Mouse (Mus musculus) CH12.LX (cell line): ENCODE data around the gene Gtpbp2. TPM values are rescaled to one million over a fixed set of nuclear protein-coding genes. Genes with fewer than 3 reads are reported as not detected.

Experiments
- DNase-seq: peaks from one replicate; pipeline ENCODE4 v3.0.0-alpha.2; 2013; ENCODE audit errors: extremely low read depth
- H3K27ac ChIP-seq: 2 replicates; pipeline ENCODE4 v1.5.1; 2012; ENCODE audit warnings: low read depth, mild to moderate bottlenecking, control low read depth, moderate library complexity; ENCODE audit not compliant: insufficient read depth
- H3K27me3 ChIP-seq: replicated peaks from 2 replicates; pipeline ENCODE3; 2012; ENCODE audit warnings: inconsistent platforms
- H3K36me3 ChIP-seq, 2 experiments: replicated peaks in 1 of 2; 2 replicates each; pipeline versions ENCODE3 to v1.6.1; 2012; ENCODE audit warnings: inconsistent platforms in 1 of 2, low read length in 1 of 2, mild to moderate bottlenecking in 1 of 2, mixed read lengths in 1 of 2, moderate library complexity in 1 of 2; ENCODE audit not compliant: control insufficient read depth in 1 of 2, insufficient read depth in 1 of 2
- H3K4me1 ChIP-seq, 2 experiments: 2 replicates each; pipeline ENCODE4 v1.6.1; 2012; ENCODE audit warnings: inconsistent platforms in 1 of 2, moderate library complexity in 1 of 2; ENCODE audit not compliant: insufficient read depth in 2 of 2, control insufficient read depth in 1 of 2
- H3K4me2 ChIP-seq: 2 replicates; pipeline ENCODE4 v1.6.1; 2012; ENCODE audit warnings: low read depth, mild to moderate bottlenecking, control low read depth; ENCODE audit not compliant: poor library complexity, insufficient read depth, severe bottlenecking
- H3K4me3 ChIP-seq, 3 experiments: fragments of 150-350 bp in 1 of 3; sonication (generic) in 1 of 3; replicated peaks in 1 of 3; 2 replicates each; pipeline versions ENCODE3 to v1.5.1; 2011 to 2012; ENCODE audit warnings: low read depth in 2 of 3, low read length in 2 of 3, mild to moderate bottlenecking in 2 of 3, moderate library complexity in 2 of 3, control low read depth in 1 of 3, improper control_type of control experiment in 1 of 3, inconsistent platforms in 1 of 3, mixed read lengths in 1 of 3; ENCODE audit not compliant: poor library complexity in 1 of 3
- H3K79me2 ChIP-seq: replicated peaks from 2 replicates; pipeline ENCODE4 v1.6.1; 2012; ENCODE audit warnings: mild to moderate bottlenecking, moderate library complexity; ENCODE audit not compliant: control insufficient read depth, poor library complexity, insufficient read depth, severe bottlenecking; ENCODE audit errors: extremely low read depth
- H3K9ac ChIP-seq: 2 replicates; pipeline ENCODE4 v1.6.1; 2012; ENCODE audit warnings: low read depth, mild to moderate bottlenecking, control low read depth, moderate library complexity; ENCODE audit not compliant: insufficient read depth
- H3K9me3 ChIP-seq: replicated peaks from 2 replicates; pipeline ENCODE3; 2012; ENCODE audit warnings: low read length, inconsistent platforms, mixed read lengths
- BHLHE40 ChIP-seq: IDR thresholded peaks from 2 replicates; pipeline ENCODE4 v1.6.1; 2011; ENCODE audit warnings: mild to moderate bottlenecking, low read depth, low read length, improper control_type of control experiment
- CHD1 ChIP-seq: IDR thresholded peaks from 2 replicates; pipeline ENCODE4 v1.6.1; 2012; ENCODE audit warnings: low read depth, low read length, improper control_type of control experiment, inconsistent platforms
- CHD2 ChIP-seq: IDR thresholded peaks from 2 replicates; pipeline ENCODE4 v1.6.1; 2011; ENCODE audit warnings: low read length, improper control_type of control experiment
- CTCF ChIP-seq, 2 experiments: IDR thresholded peaks in 1 of 2; conservative IDR thresholded peaks in 1 of 2; 2 replicates each; pipeline ENCODE4 v1.5.1; 2011 to 2012; ENCODE audit warnings: low read depth in 2 of 2, low read length in 2 of 2, improper control_type of control experiment in 1 of 2, inconsistent platforms in 1 of 2, mild to moderate bottlenecking in 1 of 2, moderate library complexity in 1 of 2
- E2F4 ChIP-seq: IDR thresholded peaks from 2 replicates; pipeline ENCODE4 v1.6.1; 2011; ENCODE audit warnings: low read depth, low read length, improper control_type of control experiment; ENCODE audit not compliant: insufficient replicate concordance
- ELF1 ChIP-seq: IDR thresholded peaks from 2 replicates; pipeline ENCODE4 v1.6.1; 2014; ENCODE audit warnings: low read depth, mild to moderate bottlenecking, inconsistent platforms, low read length, improper control_type of control experiment
- EP300 ChIP-seq: IDR thresholded peaks from 2 replicates; pipeline ENCODE4 v1.6.1; 2011; ENCODE audit warnings: low read length, improper control_type of control experiment
- GABPA ChIP-seq: IDR thresholded peaks from 2 replicates; pipeline ENCODE4 v1.6.1; 2012; ENCODE audit warnings: low read depth, low read length, improper control_type of control experiment, inconsistent platforms; ENCODE audit not compliant: insufficient replicate concordance
- HCFC1 ChIP-seq: IDR thresholded peaks from 2 replicates; pipeline ENCODE4 v1.6.1; 2012; ENCODE audit warnings: low read depth, mild to moderate bottlenecking, inconsistent platforms, low read length, improper control_type of control experiment
- IRF4 ChIP-seq: IDR thresholded peaks from 2 replicates; pipeline ENCODE4 v1.6.1; 2014; ENCODE audit warnings: low read depth, mild to moderate bottlenecking, inconsistent platforms, low read length, improper control_type of control experiment
- JUN ChIP-seq: IDR thresholded peaks from 2 replicates; pipeline ENCODE4 v1.6.1; 2011; ENCODE audit warnings: low read depth, mild to moderate bottlenecking, low read length, improper control_type of control experiment, moderate library complexity; ENCODE audit not compliant: insufficient read depth
- JUND ChIP-seq: conservative IDR thresholded peaks from 2 replicates; pipeline ENCODE4 v1.6.1; 2011; ENCODE audit warnings: low read depth, low read length, improper control_type of control experiment
- KAT2A ChIP-seq: IDR thresholded peaks from 2 replicates; pipeline ENCODE4 v1.6.1; 2012; ENCODE audit warnings: low read length, improper control_type of control experiment, inconsistent platforms; ENCODE audit not compliant: insufficient replicate concordance
- MAFK ChIP-seq: IDR thresholded peaks from 2 replicates; pipeline ENCODE4 v1.6.1; 2011; ENCODE audit warnings: low read length, improper control_type of control experiment; ENCODE audit not compliant: insufficient replicate concordance
- MAX ChIP-seq: IDR thresholded peaks from 2 replicates; pipeline ENCODE4 v1.6.1; 2011; ENCODE audit warnings: low read length, improper control_type of control experiment
- MAZ ChIP-seq: IDR thresholded peaks from 2 replicates; pipeline ENCODE4 v1.6.1; 2012; ENCODE audit warnings: low read depth, mild to moderate bottlenecking, inconsistent platforms, low read length, improper control_type of control experiment, moderate library complexity
- MEF2A ChIP-seq: IDR thresholded peaks from 2 replicates; pipeline ENCODE4 v1.6.1; 2014; ENCODE audit warnings: low read depth, mild to moderate bottlenecking, inconsistent platforms, low read length, improper control_type of control experiment, borderline replicate concordance
- MXI1 ChIP-seq: IDR thresholded peaks from 2 replicates; pipeline ENCODE4 v1.6.1; 2011; ENCODE audit warnings: mild to moderate bottlenecking, low read depth, low read length, improper control_type of control experiment
- MYC ChIP-seq: IDR thresholded peaks from 2 replicates; pipeline ENCODE4 v1.6.1; 2011; ENCODE audit warnings: low read depth, mild to moderate bottlenecking, improper control_type of control experiment, low read length
- NELFE ChIP-seq: IDR thresholded peaks from 2 replicates; pipeline ENCODE4 v1.6.1; 2011; ENCODE audit warnings: low read depth, low read length, improper control_type of control experiment
- NRF1 ChIP-seq: IDR thresholded peaks from 2 replicates; pipeline ENCODE4 v1.6.1; 2014; ENCODE audit warnings: low read depth, mild to moderate bottlenecking, inconsistent platforms, low read length, improper control_type of control experiment, moderate library complexity
- PAX5 ChIP-seq: IDR thresholded peaks from 2 replicates; pipeline ENCODE4 v1.6.1; 2012; ENCODE audit warnings: low read length, inconsistent platforms, mixed read lengths
- POLR2A ChIP-seq: IDR thresholded peaks from 2 replicates; pipeline ENCODE4 v1.6.1; 2011; ENCODE audit warnings: low read depth, mild to moderate bottlenecking, improper control_type of control experiment, low read length
- POLR2AphosphoS2 ChIP-seq: IDR thresholded peaks from 2 replicates; pipeline ENCODE4 v1.6.1; 2011; ENCODE audit warnings: low read depth, low read length, improper control_type of control experiment
- RAD21 ChIP-seq: IDR thresholded peaks from 2 replicates; pipeline ENCODE4 v1.6.1; 2011; ENCODE audit warnings: low read depth, mild to moderate bottlenecking, low read length, improper control_type of control experiment, moderate library complexity
- RCOR1 ChIP-seq: conservative IDR thresholded peaks from 2 replicates; pipeline ENCODE4 v1.6.1; 2012; ENCODE audit warnings: low read depth, mild to moderate bottlenecking, inconsistent platforms, low read length, improper control_type of control experiment
- SIN3A ChIP-seq: IDR thresholded peaks from 2 replicates; pipeline ENCODE4 v1.6.1; 2012; ENCODE audit warnings: low read length, improper control_type of control experiment, inconsistent platforms
- SMC3 ChIP-seq: IDR thresholded peaks from 2 replicates; pipeline ENCODE4 v1.6.1; 2011; ENCODE audit warnings: low read depth, low read length, improper control_type of control experiment
- TBP ChIP-seq: conservative IDR thresholded peaks from 2 replicates; pipeline ENCODE4 v1.6.1; 2011; ENCODE audit warnings: low read depth, low read length, improper control_type of control experiment
- TCF12 ChIP-seq: IDR thresholded peaks from 2 replicates; pipeline ENCODE4 v1.6.1; 2014; ENCODE audit warnings: low read depth, mild to moderate bottlenecking, inconsistent platforms, low read length, improper control_type of control experiment
- UBTF ChIP-seq: IDR thresholded peaks from 2 replicates; pipeline ENCODE4 v1.6.1; 2012; ENCODE audit warnings: low read depth, mild to moderate bottlenecking, inconsistent platforms, low read length, improper control_type of control experiment, moderate library complexity
- USF1 ChIP-seq: IDR thresholded peaks from 2 replicates; pipeline ENCODE4 v1.6.1; 2014; ENCODE audit warnings: low read depth, mild to moderate bottlenecking, inconsistent platforms, low read length, improper control_type of control experiment
- USF2 ChIP-seq: conservative IDR thresholded peaks from 2 replicates; pipeline ENCODE4 v1.6.1; 2011; ENCODE audit warnings: low read depth, low read length, improper control_type of control experiment
- ZC3H11A ChIP-seq: IDR thresholded peaks from 2 replicates; pipeline ENCODE4 v1.6.1; 2012; ENCODE audit warnings: low read depth, mild to moderate bottlenecking, inconsistent platforms, low read length, improper control_type of control experiment
- ZKSCAN1 ChIP-seq: IDR thresholded peaks from 2 replicates; pipeline ENCODE4 v1.6.1; 2012; ENCODE audit warnings: low read depth, inconsistent platforms, low read length, improper control_type of control experiment, borderline replicate concordance
- ZMIZ1 ChIP-seq: IDR thresholded peaks from 2 replicates; pipeline ENCODE4 v1.6.1; 2012; ENCODE audit warnings: low read depth, mild to moderate bottlenecking, inconsistent platforms, low read length, improper control_type of control experiment
- ZNF384 ChIP-seq: IDR thresholded peaks from 2 replicates; pipeline ENCODE4 v1.6.1; 2012; ENCODE audit warnings: low read depth, low read length, improper control_type of control experiment, inconsistent platforms
- dilution Hi-C: fragments of 300-500 bp; cut with MboI; formaldehyde crosslinking; loops from 2 replicates; pipeline ENCODE4 v1.14.3; 2020; ENCODE audit warnings: low sequenced_read_pairs; ENCODE audit not compliant: extremely low pct_unique_long_range_greater_than_20kb, extremely low pct_ligation_motif_present
- in situ Hi-C: fragments of 300-500 bp; cut with MboI; formaldehyde crosslinking; loops from 3 replicates; pipeline ENCODE4 v1.14.3; 2019; ENCODE audit warnings: low sequenced_read_pairs, low pct_ligation_motif_present, low pct_unique_long_range_greater_than_20kb, mixed read lengths
- polyA plus RNA-seq: library from polyadenylated mRNA; unstranded; fragments of >175 nt; gene quantifications from 2 replicates; pipeline ENCODE4 v1.2.1, GENCODE M21; 2012; ENCODE audit warnings: low read depth; ENCODE audit not compliant: insufficient read length
- total RNA-seq, 2 experiments: library from RNA; depleted of rRNA; stranded (reverse); fragments of 300-350 nt in 1 of 2; fragments of >200 nt in 1 of 2; gene quantifications; 2 replicates each; pipeline ENCODE4 v1.2.3; 2012 to 2014

Gene Gtpbp2
- total and polyA plus RNA-seq, 3 experiments, result 14.9 to 104 (median 20.8) TPM

GRCm38 (mm10) chr17:46152847-46153782, 7.7 kb upstream of the Gtpbp2 start, which contains the start of gene Mad2l1bp:
Gene Mad2l1bp (minus strand): TSS chr17:46153553.
- in situ Hi-C loops, result no loop called here
- Histone ChIP-seq H3K4me1 (peaks cover 0 to 21% of the 10 kb centered on the region in 2 experiments; a peak in 2 of 4 replicates), H3K27ac (peak within 1 kb of the TSS; percentile 52; the same call in 1 of the 2 replicates), H3K4me3 (peak within 1 kb of the TSS; percentile 66 to 99 (median 94)), H3K9me3 (no peaks in the 10 kb centered on the region), H3K27me3 (no peaks in the 10 kb centered on the region), H3K9ac (peak within 1 kb of the TSS; percentile 85), H3K4me2 (peak within 1 kb of the TSS; percentile 86), H3K79me2 (peaks cover 16% of the 10 kb centered on the region), H3K36me3 (peaks cover 11 to 18% of the 10 kb centered on the region in 2 experiments)
- dilution Hi-C loops, result no loop called here
- peak; percentile 98 for DNase-seq
- TF ChIP-seq POLR2AphosphoS2 (peak; percentile 96), MYC (no peak), USF1 (no peak), SIN3A (peak; percentile 94), NELFE (peak; percentile 99), CTCF (conservative IDR thresholded peaks at IDR 0.05 in 1 of 2, IDR thresholded peaks at IDR 0.05 in 1 of 2; ENCODE audit: low read depth in 2 of 2, low read length in 2 of 2) (no peak), ZNF384 (peak; percentile 98), SMC3 (no peak), MAZ (0 out of 2 replicates have a peak, but pooled peaks have one; percentile 7), TCF12 (peak; percentile 89), KAT2A (peak; percentile 19; the same call in 1 of the 2 replicates), USF2 (no peak), CHD1 (peak; percentile 56; the same call in 1 of the 2 replicates), JUND (no peak), ZKSCAN1 (no peak), ZC3H11A (no peak), BHLHE40 (no peak), UBTF (0 out of 2 replicates have a peak, but pooled peaks have one; percentile 51), TBP (peak; percentile 98), EP300 (no peak), MXI1 (peak; percentile 76; the same call in 1 of the 2 replicates), E2F4 (no peak), JUN (no peak), IRF4 (0 out of 2 replicates have a peak, but pooled peaks have one; percentile 10), NRF1 (peak; percentile 72; the same call in 1 of the 2 replicates), ZMIZ1 (peak; percentile 97), GABPA (no peak), POLR2A (peak; percentile 100), ELF1 (peak; percentile 97), MEF2A (peak; percentile 70), HCFC1 (peak; percentile 75), MAX (0 out of 2 replicates have a peak, but pooled peaks have one; percentile 16), RCOR1 (no peak), CHD2 (0 out of 2 replicates have a peak, but pooled peaks have one; percentile 47), PAX5 (no peak), RAD21 (no peak), MAFK (no peak)
